Mouse (Mus musculus) spleen, adult 2 months (tissue): ENCODE results near the gene Nsd1. TPM values are rescaled to one million over a fixed set of nuclear protein-coding genes. Genes with fewer than 3 reads are reported as not detected.
"Not testable (repeated sequence)": the region's sequence is repeated elsewhere in the genome, so short reads cannot be mapped to it uniquely, and the experiment has no call there.

ENCODE experiments used
- DNase-seq, 2 experiments: peaks; one replicate each; pipeline versions ENCODE4 v3.0.0 to v3.0.0-alpha.2; 2012 to 2021; ENCODE audit warnings: low spot score in 2 of 2, low read depth in 1 of 2
- H3K27ac ChIP-seq: fragments of 200-500 bp; 2 replicates; pipeline ENCODE4 v1.5.1; 2012; ENCODE audit warnings: low read length, inconsistent platforms; ENCODE audit not compliant: insufficient read depth
- H3K27me3 ChIP-seq: fragments of 200-500 bp; 2 replicates; pipeline ENCODE4 v1.6.1; 2012; ENCODE audit warnings: mild to moderate bottlenecking, moderate library complexity, low read length, inconsistent platforms; ENCODE audit not compliant: control insufficient read depth, insufficient read depth
- H3K36me3 ChIP-seq: fragments of 200-500 bp; 2 replicates; pipeline ENCODE4 v1.6.1; 2012; ENCODE audit warnings: mild to moderate bottlenecking, low read length, inconsistent platforms; ENCODE audit not compliant: control insufficient read depth, insufficient read depth
- H3K4me1 ChIP-seq: fragments of 200-500 bp; 2 replicates; pipeline ENCODE4 v1.6.1; 2011; ENCODE audit warnings: inconsistent platforms; ENCODE audit not compliant: control insufficient read depth, insufficient read depth, insufficient read length
- H3K4me3 ChIP-seq: fragments of 200-500 bp; 2 replicates; pipeline ENCODE4 v1.5.1; 2011; ENCODE audit warnings: mild to moderate bottlenecking, inconsistent platforms; ENCODE audit not compliant: insufficient read depth, insufficient read length; ENCODE audit errors: extremely low read depth
- CTCF ChIP-seq: fragments of 200-500 bp; IDR thresholded peaks from 2 replicates; pipeline ENCODE4 v1.5.1; 2011; ENCODE audit warnings: mild to moderate bottlenecking, inconsistent platforms; ENCODE audit not compliant: insufficient read depth, insufficient read length, insufficient replicate concordance; ENCODE audit errors: extremely low read depth
- POLR2A ChIP-seq: fragments of 200-500 bp; IDR thresholded peaks from 2 replicates; pipeline ENCODE4 v1.6.1; 2011; ENCODE audit warnings: low read depth, low read length, inconsistent platforms
- WGBS: fragments of 180-500 bp; shearing (Covaris S2); methylation state at CpG from one replicate; pipeline ENCODE4 v1.1.7; 2018; 5-methylcytosine and 5-hydroxymethylcytosine counted together
- polyA plus RNA-seq: library from polyadenylated mRNA; depleted of rRNA; stranded (reverse); fragments of >200 nt; gene quantifications from 2 replicates; pipeline ENCODE4 v1.2.3, GENCODE M21; 2012

The Nsd1 gene
- polyA plus RNA-seq, 1 experiment = 17.8 TPM

GRCm38 (mm10) chr13:55190121-55190868, 19.3 kb upstream of the Nsd1 start:
- DNase-seq = peak; percentile 78 to 93
- H3K27ac ChIP-seq = peak overlapping the region; percentile 37; the same call in 1 of the 2 replicates
- H3K4me3 ChIP-seq = peak overlapping the region; percentile 61
- H3K4me1 ChIP-seq = peaks cover 3% of the 10 kb centered on the region; the same call in 1 of the 2 replicates
- WGBS = 3% methylated on average over 34 of the region's 34 CpGs
- no peaks in the 10 kb centered on the region for H3K36me3 ChIP-seq
- no peaks in the 10 kb centered on the region for H3K27me3 ChIP-seq
- TF ChIP-seq POLR2A (no peak), CTCF (peak; percentile 86)

- H3K4me3 ChIP-seq = no peak overlapping the region
- DNase-seq = no peak
- TF ChIP-seq POLR2A (no peak), CTCF (no peak)
- H3K4me1 ChIP-seq = peaks cover 3% of the 10 kb centered on the region; the same call in 1 of the 2 replicates
- no peaks in the 10 kb centered on the region for H3K36me3 ChIP-seq
- H3K27ac ChIP-seq = no peak overlapping the region
- H3K27me3 ChIP-seq = no peaks in the 10 kb centered on the region
- 91% methylated on average over 5 of the region's 5 CpGs for WGBS
Measured at GRCm38 (mm10) chr13:55191535-55191934, 18.0 kb upstream of the Nsd1 start.

- 91% methylated on average over 4 of the region's 4 CpGs for WGBS
- H3K27ac ChIP-seq, H3K36me3 ChIP-seq, H3K27me3 ChIP-seq, DNase-seq, H3K4me3 ChIP-seq, H3K4me1 ChIP-seq: not testable (repeated sequence)
Measured at GRCm38 (mm10) chr13:55202758-55203157, 6.8 kb upstream of the Nsd1 start.

DNA sequence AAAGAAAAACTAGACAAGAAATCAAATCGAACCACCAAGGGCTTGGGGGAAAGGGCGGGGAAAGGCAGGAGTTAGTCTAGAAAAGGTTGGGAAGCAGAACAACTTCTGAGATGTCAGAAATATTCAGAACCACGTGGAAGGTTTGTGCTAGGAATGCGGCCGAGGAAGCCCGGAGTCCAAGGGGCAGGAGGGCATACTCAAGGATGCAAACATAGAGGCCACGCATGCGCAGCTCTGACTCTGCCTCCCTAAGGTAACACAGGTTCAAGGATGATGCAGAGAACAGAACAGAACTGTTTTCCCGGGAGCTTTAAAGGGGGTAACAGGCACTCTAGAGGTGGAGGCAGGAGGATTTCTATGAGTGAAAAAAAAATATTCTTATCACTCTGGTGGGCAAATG, 5.8 kb upstream of the Nsd1 start:
- TF ChIP-seq POLR2A = no peak
- no peak for TF ChIP-seq CTCF
- Histone ChIP-seq H3K27me3 (no peaks in the 10 kb centered on the region), H3K4me3 (no peak overlapping the region), H3K4me1 (no peaks in the 10 kb centered on the region), H3K27ac (no peak overlapping the region), H3K36me3 (no peaks in the 10 kb centered on the region)
- no peak for DNase-seq
- 93% methylated on average over 9 of the region's 9 CpGs for WGBS

GRCm38 (mm10) chr13:55204667-55205389, 4.8 kb upstream of the Nsd1 start:
- no peak overlapping the region for H3K4me3 ChIP-seq
- TF ChIP-seq CTCF (no peak), POLR2A (no peak)
- H3K27ac ChIP-seq = no peak overlapping the region
- no peaks in the 10 kb centered on the region for H3K4me1 ChIP-seq
- H3K27me3 ChIP-seq = no peaks in the 10 kb centered on the region
- 81% methylated on average over 9 of the region's 11 CpGs for WGBS
- H3K36me3 ChIP-seq = no peaks in the 10 kb centered on the region
- no peak for DNase-seq

- peaks cover 5% of the 10 kb centered on the region; the same call in 1 of the 2 replicates for H3K4me1 ChIP-seq
- H3K27me3 ChIP-seq = no peaks in the 10 kb centered on the region
- no peaks in the 10 kb centered on the region for H3K36me3 ChIP-seq
- WGBS = 94% methylated on average over 6 of the region's 6 CpGs
- no peak overlapping the region for H3K27ac ChIP-seq
- DNase-seq = no peak
- TF ChIP-seq POLR2A (no peak), CTCF (no peak)
- H3K4me3 ChIP-seq = no peak overlapping the region
Measured at GRCm38 (mm10) chr13:55205448-55206205, 4.0 kb upstream of the Nsd1 start.
